Mouse (Mus musculus) cerebellum, postnatal 10 days (tissue): ENCODE data around the gene Xpnpep2.

Experiments
- DNase-seq, 2 experiments: peaks; one replicate each; pipeline ENCODE4 v3.0.0; 2021; ENCODE audit warnings: mixed read lengths in 2 of 2

Xpnpep2 gene

DNA sequence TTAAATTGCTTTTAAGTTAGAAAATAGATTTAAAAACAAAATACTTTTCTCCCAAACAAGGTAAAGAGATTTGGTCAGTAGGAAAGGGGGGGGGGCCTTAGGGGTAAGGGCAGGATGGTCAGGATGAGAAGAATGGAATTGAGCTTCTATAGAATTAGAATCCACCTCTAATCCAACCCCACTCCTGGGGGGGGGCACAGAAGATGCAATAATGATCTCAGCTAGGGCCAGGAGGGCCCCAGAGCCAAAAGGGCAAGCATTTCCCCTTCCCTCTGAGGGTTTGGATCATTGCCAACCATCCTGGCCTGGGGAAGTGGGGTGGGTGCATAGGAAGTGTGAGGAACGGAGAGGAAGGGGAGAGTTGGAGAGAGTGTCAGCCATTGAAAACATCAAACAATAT lies 61.8 kb downstream of the Xpnpep2 start:
- no peak for DNase-seq

DNA sequence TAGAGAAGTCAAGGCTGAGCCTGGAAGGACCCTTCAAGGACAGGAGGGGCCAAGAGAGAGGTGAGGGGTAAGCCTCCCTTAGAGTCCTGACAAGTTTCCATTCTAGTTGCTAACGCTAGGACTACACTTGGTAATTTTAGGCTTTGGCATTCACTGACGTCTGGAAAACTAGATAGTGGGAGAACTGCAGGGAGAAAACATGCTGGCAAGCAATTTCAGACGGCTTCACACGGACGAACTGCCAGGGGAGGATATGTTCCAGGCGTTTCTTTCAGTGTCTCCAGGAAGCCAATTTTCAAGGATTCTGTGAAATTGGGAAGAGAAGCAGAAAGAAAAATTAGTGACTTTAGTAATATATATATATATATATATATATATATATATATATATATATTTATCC lies 73.3 kb downstream of the Xpnpep2 start:
- DNase-seq: no peak

GRCm38 (mm10) chrX:48184703-48185102 lies 76.2 kb downstream of the Xpnpep2 start:
- no peak for DNase-seq
